Mouse (Mus musculus): Measurements from ENCODE around the gene Zfp64. TPM values are rescaled to one million over a fixed set of nuclear protein-coding genes. Genes with fewer than 3 reads are reported as not detected.
"Not testable (repeated sequence)": the region's sequence is repeated elsewhere in the genome, so short reads cannot be mapped to it uniquely, and the experiment has no call there.

Zfp64 gene
- polyA plus RNA-seq, 1 experiment from 2014 or later: 37.4 TPM

GRCm38 (mm10) chr2:168860922-168861740 lies 94.3 kb downstream of the Zfp64 start:
- peaks cover 4% of the 10 kb centered on the region; the same call in 1 of the 2 replicates for H3K27me3 ChIP-seq (ENCODE audit: control insufficient read depth, insufficient read depth, low read length)
- 33% methylated on average over 24 of the region's 24 CpGs for WGBS

GRCm38 (mm10) chr2:168860032-168860691 lies 95.2 kb downstream of the Zfp64 start:
- ATAC-seq (ENCODE audit: low FRiP score): no peak
- H3K27ac ChIP-seq (ENCODE audit: low read depth, low read length): 0 out of 2 replicates have a peak overlapping the region, but pooled peaks have one; percentile 77
- no peak overlapping the region for H3K4me2 ChIP-seq (replicated peaks; ENCODE audit: low read depth, low read length)
- 19% methylated on average over 16 of the region's 16 CpGs for WGBS
- peaks cover 6% of the 10 kb centered on the region; the same call in 1 of the 2 replicates for H3K27me3 ChIP-seq (ENCODE audit: control insufficient read depth, insufficient read depth, low read length)
- no peak overlapping the region for H3K9ac ChIP-seq (ENCODE audit: low read depth, low read length)
- H3K9me3 ChIP-seq (ENCODE audit: control insufficient read depth, low read length): no peaks in the 10 kb centered on the region
- H3K4me3 ChIP-seq (ENCODE audit: low read depth, low read length): no peak overlapping the region
- DNase-seq (ENCODE audit: low spot score): peak; percentile 47
- H3K36me3 ChIP-seq (ENCODE audit: control insufficient read depth, insufficient read depth, low read length): no peaks in the 10 kb centered on the region
- H3K4me1 ChIP-seq (replicated peaks; ENCODE audit: control insufficient read depth, insufficient read depth, low read length): peaks cover 4% of the 10 kb centered on the region

More at GRCm38 (mm10) chr2:168860922-168861740, 94.3 kb downstream of the Zfp64 start:
- H3K9me3 ChIP-seq (ENCODE audit: control insufficient read depth, low read length): no peaks in the 10 kb centered on the region
- DNase-seq (ENCODE audit: low spot score) (peak; percentile 79), ATAC-seq (ENCODE audit: low FRiP score) (peak; percentile 90)
- no peaks in the 10 kb centered on the region for H3K36me3 ChIP-seq (ENCODE audit: control insufficient read depth, insufficient read depth, low read length)
- H3K27ac ChIP-seq (ENCODE audit: low read depth, low read length): peak overlapping the region; percentile 77
- H3K9ac ChIP-seq (ENCODE audit: low read depth, low read length): no peak overlapping the region
- H3K4me3 ChIP-seq (ENCODE audit: low read depth, low read length): no peak overlapping the region
- peak overlapping the region; percentile 15; the same call in 1 of the 2 replicates for H3K4me2 ChIP-seq (replicated peaks; ENCODE audit: low read depth, low read length)
- H3K4me1 ChIP-seq (replicated peaks; ENCODE audit: control insufficient read depth, insufficient read depth, low read length): peaks cover 4% of the 10 kb centered on the region

- Histone ChIP-seq H3K9me3 (ENCODE audit: control insufficient read depth, low read length) (no peaks in the 10 kb centered on the region), H3K27ac (ENCODE audit: low read depth, low read length) (no peak overlapping the region), H3K4me2 (replicated peaks; ENCODE audit: low read depth, low read length) (no peak overlapping the region), H3K4me3 (ENCODE audit: low read depth, low read length) (no peak overlapping the region), H3K4me1 (replicated peaks; ENCODE audit: control insufficient read depth, insufficient read depth, low read length) (peaks cover 4% of the 10 kb centered on the region), H3K9ac (ENCODE audit: low read depth, low read length) (no peak overlapping the region), H3K27me3 (ENCODE audit: control insufficient read depth, insufficient read depth, low read length) (peaks cover 6% of the 10 kb centered on the region; the same call in 1 of the 2 replicates), H3K36me3 (ENCODE audit: control insufficient read depth, insufficient read depth, low read length) (no peaks in the 10 kb centered on the region)
- DNase-seq (ENCODE audit: low spot score): no peak
- no peak for ATAC-seq (ENCODE audit: low FRiP score)
- 69% methylated on average over 7 of the region's 7 CpGs for WGBS
Measured at GRCm38 (mm10) chr2:168856638-168857037, 98.7 kb downstream of the Zfp64 start.

- H3K27ac ChIP-seq (ENCODE audit: low read depth, low read length): no peak overlapping the region
- H3K36me3 ChIP-seq (ENCODE audit: control insufficient read depth, insufficient read depth, low read length): no peaks in the 10 kb centered on the region
- DNase-seq (ENCODE audit: low spot score) (no peak), ATAC-seq (ENCODE audit: low FRiP score) (no peak)
- H3K4me2 ChIP-seq (replicated peaks; ENCODE audit: low read depth, low read length): no peak overlapping the region
- no peak overlapping the region for H3K4me3 ChIP-seq (ENCODE audit: low read depth, low read length)
- no peak overlapping the region for H3K9ac ChIP-seq (ENCODE audit: low read depth, low read length)
- no peaks in the 10 kb centered on the region for H3K4me1 ChIP-seq (replicated peaks; ENCODE audit: control insufficient read depth, insufficient read depth, low read length)
- peaks cover 6% of the 10 kb centered on the region; the same call in 1 of the 2 replicates for H3K27me3 ChIP-seq (ENCODE audit: control insufficient read depth, insufficient read depth, low read length)
- 46% methylated on average over 1 of the region's 1 CpGs for WGBS
- H3K9me3 ChIP-seq (ENCODE audit: control insufficient read depth, low read length): no peaks in the 10 kb centered on the region
Measured at GRCm38 (mm10) chr2:168854777-168855176, 100.6 kb downstream of the Zfp64 start.

- H3K4me2 ChIP-seq (replicated peaks; ENCODE audit: low read depth, low read length); H3K27ac ChIP-seq (ENCODE audit: low read depth, low read length); H3K36me3 ChIP-seq (ENCODE audit: control insufficient read depth, insufficient read depth, low read length); H3K4me1 ChIP-seq (replicated peaks; ENCODE audit: control insufficient read depth, insufficient read depth, low read length); H3K9me3 ChIP-seq (ENCODE audit: control insufficient read depth, low read length); H3K9ac ChIP-seq (ENCODE audit: low read depth, low read length); H3K4me3 ChIP-seq (ENCODE audit: low read depth, low read length); ATAC-seq (ENCODE audit: low FRiP score); H3K27me3 ChIP-seq (ENCODE audit: control insufficient read depth, insufficient read depth, low read length); DNase-seq (ENCODE audit: low spot score): not testable (repeated sequence)
- 91% methylated on average over 12 of the region's 13 CpGs for WGBS
Measured at GRCm38 (mm10) chr2:168853869-168854268, 101.5 kb downstream of the Zfp64 start.

GRCm38 (mm10) chr2:168851545-168851944 lies 103.8 kb downstream of the Zfp64 start:
- no peak overlapping the region for H3K27ac ChIP-seq (ENCODE audit: low read depth, low read length)
- ATAC-seq (ENCODE audit: low FRiP score): no peak
- peaks cover 6% of the 10 kb centered on the region; the same call in 1 of the 2 replicates for H3K27me3 ChIP-seq (ENCODE audit: control insufficient read depth, insufficient read depth, low read length)
- DNase-seq (ENCODE audit: low spot score): no peak
- no peak overlapping the region for H3K4me2 ChIP-seq (replicated peaks; ENCODE audit: low read depth, low read length)
- no peak overlapping the region for H3K4me3 ChIP-seq (ENCODE audit: low read depth, low read length)
- no peaks in the 10 kb centered on the region for H3K9me3 ChIP-seq (ENCODE audit: control insufficient read depth, low read length)
- H3K36me3 ChIP-seq (ENCODE audit: control insufficient read depth, insufficient read depth, low read length): no peaks in the 10 kb centered on the region
- 47% methylated on average over 10 of the region's 10 CpGs for WGBS
- no peaks in the 10 kb centered on the region for H3K4me1 ChIP-seq (replicated peaks; ENCODE audit: control insufficient read depth, insufficient read depth, low read length)
- H3K9ac ChIP-seq (ENCODE audit: low read depth, low read length): no peak overlapping the region

- ATAC-seq (ENCODE audit: low FRiP score) (no peak), DNase-seq (ENCODE audit: low spot score) (no peak)
- H3K27ac ChIP-seq (ENCODE audit: low read depth, low read length): no peak overlapping the region
- H3K36me3 ChIP-seq (ENCODE audit: control insufficient read depth, insufficient read depth, low read length): no peaks in the 10 kb centered on the region
- H3K4me1 ChIP-seq (replicated peaks; ENCODE audit: control insufficient read depth, insufficient read depth, low read length): no peaks in the 10 kb centered on the region
- peaks cover 4% of the 10 kb centered on the region; the same call in 1 of the 2 replicates for H3K27me3 ChIP-seq (ENCODE audit: control insufficient read depth, insufficient read depth, low read length)
- 91% methylated on average over 3 of the region's 3 CpGs for WGBS
- no peaks in the 10 kb centered on the region for H3K9me3 ChIP-seq (ENCODE audit: control insufficient read depth, low read length)
- H3K4me2 ChIP-seq (replicated peaks; ENCODE audit: low read depth, low read length): no peak overlapping the region
- no peak overlapping the region for H3K9ac ChIP-seq (ENCODE audit: low read depth, low read length)
- no peak overlapping the region for H3K4me3 ChIP-seq (ENCODE audit: low read depth, low read length)
Measured at GRCm38 (mm10) chr2:168848553-168848952, 106.8 kb downstream of the Zfp64 start.

GRCm38 (mm10) chr2:168846180-168846720 lies 109.1 kb downstream of the Zfp64 start:
- Histone ChIP-seq H3K4me3 (ENCODE audit: low read depth, low read length) (no peak overlapping the region), H3K4me1 (replicated peaks; ENCODE audit: control insufficient read depth, insufficient read depth, low read length) (peaks cover 5% of the 10 kb centered on the region), H3K4me2 (replicated peaks; ENCODE audit: low read depth, low read length) (no peak overlapping the region), H3K9ac (ENCODE audit: low read depth, low read length) (no peak overlapping the region), H3K9me3 (ENCODE audit: control insufficient read depth, low read length) (no peaks in the 10 kb centered on the region), H3K27me3 (ENCODE audit: control insufficient read depth, insufficient read depth, low read length) (peaks cover 4% of the 10 kb centered on the region; the same call in 1 of the 2 replicates), H3K27ac (ENCODE audit: low read depth, low read length) (no peak overlapping the region), H3K36me3 (ENCODE audit: control insufficient read depth, insufficient read depth, low read length) (no peaks in the 10 kb centered on the region)
- ATAC-seq (ENCODE audit: low FRiP score) (no peak), DNase-seq (ENCODE audit: low spot score) (no peak)
- whole genome bisulfite sequencing: 81% methylated on average over 7 of the region's 7 CpGs
